28 mouse cellular contexts compared by ENCODE assay signal in genomic region chr3:28826272-28826671, GRCm38 (mm10).
"Had no signal": no experiment of that assay in that cellular context is flagged by ENCODE, and none has a peak within 500 bp of the region (broad histone marks: within the 10 kb centered on the region; RNA-seq: fewer than 3 reads in every experiment).

No protein-coding gene starts in this region.

- H3K9ac ChIP-seq: embryonic facial prominence, embryonic 12.5 days; embryonic facial prominence, embryonic 13.5 days; embryonic facial prominence, embryonic 15.5 days; forebrain, embryonic 12.5 days; forebrain, embryonic 13.5 days; forebrain, embryonic 15.5 days; forebrain, postnatal 0 days had no signal

- H3K4me1 ChIP-seq: embryonic facial prominence, embryonic 10.5 days; embryonic facial prominence, embryonic 12.5 days; embryonic facial prominence, embryonic 13.5 days; embryonic facial prominence, embryonic 15.5 days; forebrain, embryonic 10.5 days; forebrain, embryonic 12.5 days; forebrain, embryonic 13.5 days; forebrain, embryonic 15.5 days had no signal

- H3K4me3 ChIP-seq: embryonic facial prominence, embryonic 10.5 days; embryonic facial prominence, embryonic 12.5 days; embryonic facial prominence, embryonic 13.5 days; embryonic facial prominence, embryonic 15.5 days; erythroblast, embryonic 14.5 days; forebrain, embryonic 10.5 days; forebrain, embryonic 12.5 days; forebrain, embryonic 13.5 days; forebrain, embryonic 15.5 days; gastrocnemius, adult 2 months; heart, adult 2 months had no signal

- H3K36me3 ChIP-seq: embryonic facial prominence, embryonic 10.5 days; embryonic facial prominence, embryonic 12.5 days; embryonic facial prominence, embryonic 13.5 days; embryonic facial prominence, embryonic 15.5 days; forebrain, embryonic 10.5 days; forebrain, embryonic 12.5 days; forebrain, embryonic 15.5 days had no signal

- H3K27me3 ChIP-seq: embryonic facial prominence, embryonic 12.5 days; embryonic facial prominence, embryonic 13.5 days; embryonic facial prominence, embryonic 15.5 days; forebrain, embryonic 12.5 days; forebrain, embryonic 13.5 days; forebrain, embryonic 15.5 days had no signal

- H3K9me3 ChIP-seq: embryonic facial prominence, embryonic 10.5 days; embryonic facial prominence, embryonic 12.5 days; embryonic facial prominence, embryonic 13.5 days; embryonic facial prominence, embryonic 15.5 days; forebrain, embryonic 10.5 days; forebrain, embryonic 12.5 days; forebrain, embryonic 13.5 days; forebrain, embryonic 15.5 days had no signal

- H3K4me2 ChIP-seq: embryonic facial prominence, embryonic 12.5 days; embryonic facial prominence, embryonic 13.5 days; embryonic facial prominence, embryonic 15.5 days; forebrain, embryonic 12.5 days; forebrain, embryonic 13.5 days; forebrain, embryonic 15.5 days had no signal

- ATAC-seq: forebrain, embryonic 13.5 days; forebrain, embryonic 14.5 days; forebrain, embryonic 15.5 days; forebrain, embryonic 16.5 days; forebrain, postnatal 0 days had no signal

- DNase-seq: cerebellum, adult 2 months; cerebellum, adult 8-10 months; cerebellum, adult 9-10 months; cerebellum, adult 9-11 months; cerebellum, postnatal 10 days; cerebellum, postnatal 14 days; cerebellum, postnatal 25 days; cerebellum, postnatal 36 days; embryo, embryonic 11 days; forebrain, postnatal 0 days; gastrocnemius, adult 2 months; gastrocnemius, postnatal 10 days; gastrocnemius, postnatal 14 days; gastrocnemius, postnatal 25 days; gastrocnemius, postnatal 36 days; heart, adult 18-20 months; heart, adult 2 months had no signal

- H3K27ac ChIP-seq: embryonic facial prominence, embryonic 10.5 days; embryonic facial prominence, embryonic 12.5 days; embryonic facial prominence, embryonic 13.5 days; embryonic facial prominence, embryonic 15.5 days; forebrain, embryonic 10.5 days; forebrain, embryonic 12.5 days; forebrain, embryonic 13.5 days; forebrain, embryonic 15.5 days; gastrocnemius, adult 2 months; heart, adult 2 months had no signal
